ENCODE assay signal across 9 mouse cellular contexts in genomic region chr5:35055076-35055475, GRCm38 (mm10). TPM values are rescaled to one million over a fixed set of nuclear protein-coding genes. Genes with fewer than 3 reads are reported as not detected.
DNase-seq lines count a peak whose midpoint lies in the region; ATAC-seq and TF ChIP-seq lines count a peak whose summit lies in the region.
"Had no signal": no experiment of that assay in that cellular context is flagged by ENCODE, and none has a peak within 500 bp of the region (broad histone marks: within the 10 kb centered on the region; RNA-seq: fewer than 3 reads in every experiment).

No protein-coding gene starts in this region.

- no peak for TF ChIP-seq CTCF in gastrocnemius, adult 2 months (IDR thresholded peaks at IDR 0.05)

- intact Hi-C loops in left cerebral cortex, postnatal 4 days (cut with DNase I): loop anchor here (5.0 kb wide), 1 partner anchor 292 kb away; no protein-coding TSS in a partner anchor
- intact Hi-C loops in gastrocnemius, adult 2 months (cut with DNase I): loop anchor here (1.0 kb wide), 1 partner anchor 19 kb away; no protein-coding TSS in a partner anchor

- H3K4me3 ChIP-seq in gastrocnemius, adult 2 months: no peak overlapping the region

- H3K27ac ChIP-seq in gastrocnemius, adult 2 months: peak overlapping the region; percentile 96

- ATAC-seq in cerebellum, adult (ENCODE audit: insufficient number of reproducible peaks, low FRiP score, low TSS enrichment): no peak

- DNase-seq in cerebellum, adult 18-20 months: peak; percentile 19 to 23
- peak; percentile 85 for DNase-seq in left cerebral cortex, postnatal 4 days
- DNase-seq in left cerebral cortex, adult 9 months (ENCODE audit: low spot score in 2 of 2): no peak
- DNase-seq in gastrocnemius, adult 2 months: peak; percentile 84
- peak; percentile 70 for DNase-seq in lung, postnatal 36 days
- DNase-seq in urinary bladder, postnatal 10 days (ENCODE audit: low spot score): no peak
- no peak for DNase-seq in embryo, embryonic 10 days (ENCODE audit: low spot score)
- DNase-seq: right cerebral cortex, postnatal 4 days had no signal

RNA-seq across cellular contexts. Expression of gene Dok7, which starts 1.5 kb away (rescaled TPM):
- total RNA-seq in left cerebral cortex, postnatal 4 days (2021): 10 to 100 TPM in 1 of 2 experiments, 1 to 10 TPM in 1; 9.4 to 10.3 TPM
- 10 to 100 TPM; 21.8 to 31.9 TPM for total RNA-seq in gastrocnemius, adult 2 months (2021)

RNA-seq across cellular contexts. Expression of gene Hgfac, which starts 13.8 kb away (rescaled TPM):
- total RNA-seq in left cerebral cortex, postnatal 4 days (2021): 1 to 10 TPM in 1 of 2 experiments, under 1 TPM in 1; 0.95 to 1.7 TPM
- total RNA-seq in gastrocnemius, adult 2 months (2021): under 1 TPM; 0.25 to 0.48 TPM

RNA-seq across cellular contexts. Expression of gene Lrpap1, which starts 50.5 kb away (rescaled TPM):
- total RNA-seq in left cerebral cortex, postnatal 4 days (2021): 10 to 100 TPM; 73.4 to 83.3 TPM
- 10 to 100 TPM; 28.2 to 30.2 TPM for total RNA-seq in gastrocnemius, adult 2 months (2021)

Comparison
In these comparisons a context has a peak if more than half of its experiments do, and no peak if none do; other contexts are left out.
1. DNase-seq: peak in cerebellum, adult 18-20 months (2 of 2), left cerebral cortex, postnatal 4 days (single experiment), gastrocnemius, adult 2 months (single experiment) and lung, postnatal 36 days (single experiment); none in left cerebral cortex, adult 9 months (0 of 2), urinary bladder, postnatal 10 days (single experiment) and embryo, embryonic 10 days (single experiment).